Mouse (Mus musculus) myocyte (in vitro differentiated cells): ENCODE measurements around the gene Atp11a. TPM values are rescaled to one million over a fixed set of nuclear protein-coding genes. Genes with fewer than 3 reads are reported as not detected.

ENCODE experiments used
- H3K27me3 ChIP-seq: one replicate; pipeline ENCODE4 v1.6.1; 2011; ENCODE audit not compliant: control insufficient read depth, insufficient read depth, insufficient read length
- H3K36me3 ChIP-seq: one replicate; pipeline ENCODE4 v1.6.1; 2011; ENCODE audit not compliant: control insufficient read depth, insufficient read depth
- H3K4me2 ChIP-seq: one replicate; pipeline ENCODE4 v1.6.1; 2011; ENCODE audit warnings: low read depth, control low read depth
- H3K4me3 ChIP-seq: one replicate; pipeline ENCODE4 v1.5.1; 2011; ENCODE audit warnings: mild to moderate bottlenecking, control low read depth, moderate library complexity
- H3K79me2 ChIP-seq: one replicate; pipeline ENCODE4 v1.6.1; 2011; ENCODE audit not compliant: control insufficient read depth, insufficient read depth
- H3ac ChIP-seq: one replicate; pipeline ENCODE4 v1.6.1; 2011; ENCODE audit not compliant: control insufficient read depth, insufficient read length
- CEBPB ChIP-seq: IDR thresholded peaks from 2 replicates; pipeline ENCODE4 v1.6.1; 2011; ENCODE audit warnings: mild to moderate bottlenecking, moderate library complexity; ENCODE audit not compliant: poor library complexity, insufficient read depth, severe bottlenecking
- E2F4 ChIP-seq: IDR thresholded peaks from one replicate; pipeline ENCODE4 v1.6.1; 2011; ENCODE audit warnings: mild to moderate bottlenecking, control low read depth, moderate library complexity; ENCODE audit not compliant: insufficient read depth
- MAX ChIP-seq: IDR thresholded peaks from one replicate; pipeline ENCODE4 v1.6.1; 2011; ENCODE audit warnings: low read depth, mild to moderate bottlenecking, control low read depth
- MYOD1 ChIP-seq, 3 experiments: IDR thresholded peaks; one replicate each; pipeline ENCODE4 v1.6.1; 2011; ENCODE audit warnings: control low read depth in 2 of 3, low read depth in 2 of 3, mild to moderate bottlenecking in 2 of 3, moderate library complexity in 1 of 3; ENCODE audit not compliant: insufficient read length in 2 of 3, control insufficient read depth in 1 of 3
- MYOG ChIP-seq, 3 experiments: IDR thresholded peaks; one replicate each; pipeline ENCODE4 v1.6.1; 2011; ENCODE audit warnings: control low read depth in 2 of 3, low read depth in 2 of 3, mild to moderate bottlenecking in 2 of 3; ENCODE audit not compliant: insufficient read length in 2 of 3, control insufficient read depth in 1 of 3, insufficient read depth in 1 of 3
- POLR2A ChIP-seq: IDR thresholded peaks from one replicate; pipeline ENCODE4 v1.6.1; 2011; ENCODE audit warnings: low read depth, mild to moderate bottlenecking, control low read depth, moderate library complexity; ENCODE audit not compliant: insufficient read length
- POLR2AphosphoS2 ChIP-seq: IDR thresholded peaks from one replicate; pipeline ENCODE4 v1.6.1; 2011; ENCODE audit warnings: low read depth, control low read depth; ENCODE audit not compliant: insufficient read length
- REST ChIP-seq: IDR thresholded peaks from one replicate; pipeline ENCODE4 v1.6.1; 2011; ENCODE audit warnings: mild to moderate bottlenecking, control low read depth, moderate library complexity; ENCODE audit not compliant: insufficient read depth, insufficient read length
- SRF ChIP-seq: IDR thresholded peaks from one replicate; pipeline ENCODE4 v1.6.1; 2011; ENCODE audit warnings: low read depth; ENCODE audit not compliant: control insufficient read depth, insufficient read length
- TCF12 ChIP-seq: IDR thresholded peaks from one replicate; pipeline ENCODE4 v1.6.1; 2011; ENCODE audit warnings: mild to moderate bottlenecking, control low read depth; ENCODE audit not compliant: poor library complexity, insufficient read depth, severe bottlenecking
- TCF3 ChIP-seq: IDR thresholded peaks from one replicate; pipeline ENCODE4 v1.6.1; 2011; ENCODE audit warnings: low read depth, control low read depth; ENCODE audit not compliant: insufficient read length
- USF1 ChIP-seq: IDR thresholded peaks from one replicate; pipeline ENCODE4 v1.6.1; 2011; ENCODE audit warnings: low read depth, mild to moderate bottlenecking, control low read depth, moderate library complexity
- polyA plus RNA-seq: library from polyadenylated mRNA; unstranded; fragments of >200 nt; fragmentation: generic; extraction: Trizol; gene quantifications from one replicate; pipeline ENCODE4 v1.2.1, GENCODE M21; 2012; ENCODE audit warnings: missing spikeins

The Atp11a gene
- polyA plus RNA-seq, 1 experiment, result 13.8 TPM

DNA sequence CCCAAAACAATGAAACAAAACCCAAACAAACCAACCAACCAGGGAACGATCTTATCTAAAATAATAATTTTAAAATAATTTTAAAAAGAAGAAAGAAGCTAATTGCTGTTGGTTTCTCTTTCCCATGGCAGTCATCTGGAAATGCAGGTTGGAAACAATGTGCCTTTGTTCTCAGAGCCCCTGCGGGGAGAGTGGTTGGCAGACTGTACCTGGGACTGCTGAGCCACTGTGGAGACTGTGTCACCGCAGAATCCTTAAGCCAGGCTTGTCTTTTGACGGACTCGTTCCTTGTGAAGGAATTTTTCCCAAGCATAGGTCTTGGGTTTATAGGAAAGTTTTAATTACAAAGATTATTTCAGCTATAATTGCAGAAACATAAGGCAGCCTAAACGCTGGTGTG is 59.6 kb downstream of the Atp11a start:
- H3K4me3 ChIP-seq, result no peak overlapping the region
- H3K4me2 ChIP-seq, result no peak overlapping the region
- H3ac ChIP-seq, result no peak overlapping the region
- H3K79me2 ChIP-seq, result no peaks in the 10 kb centered on the region
- no peaks in the 10 kb centered on the region for H3K27me3 ChIP-seq
- H3K36me3 ChIP-seq, result peaks cover 8% of the 10 kb centered on the region
- no peak for TF ChIP-seq POLR2AphosphoS2
- no peak for TF ChIP-seq USF1
- no peak for TF ChIP-seq POLR2A
- no peak for TF ChIP-seq MYOD1 (IDR thresholded peaks at IDR 0.05; ENCODE audit: control insufficient read depth in 1 of 3, insufficient read length in 2 of 3, low read depth in 2 of 3)
- no peak for TF ChIP-seq TCF3
- TF ChIP-seq MAX, result no peak
- no peak for TF ChIP-seq SRF
- TF ChIP-seq E2F4, result no peak
- TF ChIP-seq MYOG (IDR thresholded peaks at IDR 0.05; ENCODE audit: control insufficient read depth in 1 of 3, insufficient read depth in 1 of 3, insufficient read length in 2 of 3, low read depth in 2 of 3), result no peak
- TF ChIP-seq TCF12, result no peak
- TF ChIP-seq REST, result no peak

DNA sequence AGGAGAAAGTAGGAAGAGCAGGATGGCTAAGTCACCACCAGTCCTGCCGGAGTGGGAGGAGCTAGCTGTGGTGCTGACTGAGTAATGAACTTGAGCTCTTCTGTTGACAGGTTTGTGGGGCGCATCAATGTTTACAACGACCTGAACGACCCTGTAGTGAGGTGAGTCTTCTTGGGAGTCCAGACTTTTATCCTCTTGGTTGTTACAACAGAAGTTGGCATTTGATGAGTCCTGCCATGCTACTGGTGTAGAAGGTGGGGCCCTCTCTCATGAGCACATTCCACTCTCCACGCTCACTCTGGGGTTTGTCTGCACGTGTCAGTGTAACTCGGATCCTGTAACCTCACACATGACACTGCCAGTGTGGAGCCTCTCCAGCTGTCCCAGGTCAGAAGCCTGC is 66.1 kb downstream of the Atp11a start:
- Histone ChIP-seq H3K4me2 (no peak overlapping the region), H3K27me3 (no peaks in the 10 kb centered on the region), H3ac (no peak overlapping the region), H3K4me3 (no peak overlapping the region), H3K36me3 (peaks cover 13% of the 10 kb centered on the region), H3K79me2 (no peaks in the 10 kb centered on the region)
- TF ChIP-seq POLR2AphosphoS2 (no peak), CEBPB (no peak), MAX (no peak), SRF (no peak), TCF3 (no peak), REST (no peak), MYOD1 (IDR thresholded peaks at IDR 0.05; ENCODE audit: control insufficient read depth in 1 of 3, insufficient read length in 2 of 3, low read depth in 2 of 3) (peak in 1 of 3 experiments; percentile 20), TCF12 (no peak), USF1 (no peak), E2F4 (no peak), MYOG (IDR thresholded peaks at IDR 0.05; ENCODE audit: control insufficient read depth in 1 of 3, insufficient read depth in 1 of 3, insufficient read length in 2 of 3, low read depth in 2 of 3) (peak in 1 of 3 experiments; percentile 70), POLR2A (no peak)

DNA sequence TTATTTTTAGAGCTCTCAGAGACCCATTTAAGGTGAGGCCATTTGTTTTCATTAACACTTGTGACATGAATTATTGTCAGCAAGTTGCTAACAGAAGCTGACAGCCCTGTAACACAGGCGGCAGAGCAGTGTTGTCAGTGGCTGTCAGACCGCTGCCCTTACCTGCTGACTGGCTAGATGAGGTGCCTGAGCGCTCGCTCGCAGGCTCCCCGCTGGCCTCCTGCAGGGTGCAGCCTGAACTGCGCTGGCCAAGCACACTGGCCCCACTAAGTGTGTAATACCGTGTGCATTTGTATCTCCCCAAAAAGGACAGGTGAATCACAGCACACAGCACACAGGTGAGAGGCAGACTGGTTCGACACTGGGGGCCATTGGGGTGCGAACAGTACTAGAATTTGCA is 67.7 kb downstream of the Atp11a start:
- no peak for TF ChIP-seq SRF
- no peak for TF ChIP-seq TCF12
- TF ChIP-seq CEBPB, result no peak
- TF ChIP-seq MAX, result no peak
- no peak for TF ChIP-seq USF1
- TF ChIP-seq MYOG (IDR thresholded peaks at IDR 0.05; ENCODE audit: control insufficient read depth in 1 of 3, insufficient read depth in 1 of 3, insufficient read length in 2 of 3, low read depth in 2 of 3), result no peak
- no peak for TF ChIP-seq MYOD1 (IDR thresholded peaks at IDR 0.05; ENCODE audit: control insufficient read depth in 1 of 3, insufficient read length in 2 of 3, low read depth in 2 of 3)
- TF ChIP-seq E2F4, result no peak
- TF ChIP-seq POLR2A, result no peak
- no peak for TF ChIP-seq REST
- no peak for TF ChIP-seq TCF3
- no peak for TF ChIP-seq POLR2AphosphoS2
- H3K79me2 ChIP-seq, result no peaks in the 10 kb centered on the region

DNA sequence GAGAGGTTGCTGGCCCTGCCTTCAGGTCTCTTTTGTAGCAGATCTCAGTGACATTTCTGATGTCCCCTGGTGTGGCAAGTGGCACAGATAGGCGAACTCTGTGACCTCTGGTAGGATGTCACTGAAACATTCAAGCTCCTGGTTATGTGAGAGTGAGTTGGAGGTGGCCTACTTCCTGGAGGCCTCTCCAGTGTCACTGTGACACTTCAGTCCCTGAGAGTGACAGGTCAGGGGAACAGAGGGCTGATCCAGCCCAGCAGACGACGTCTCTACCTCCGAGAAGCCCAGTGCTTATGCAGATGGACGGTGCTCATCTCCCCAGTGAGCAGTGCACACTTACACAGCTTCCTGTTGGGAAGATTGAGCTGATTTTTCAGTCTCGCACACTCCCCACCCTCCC is 68.4 kb downstream of the Atp11a start:
- no peak overlapping the region for H3K4me2 ChIP-seq
- H3K27me3 ChIP-seq, result no peaks in the 10 kb centered on the region
- H3K79me2 ChIP-seq, result no peaks in the 10 kb centered on the region
- peaks cover 11% of the 10 kb centered on the region for H3K36me3 ChIP-seq
- no peak overlapping the region for H3K4me3 ChIP-seq
- no peak overlapping the region for H3ac ChIP-seq
- TF ChIP-seq TCF3 (no peak), MYOG (IDR thresholded peaks at IDR 0.05; ENCODE audit: control insufficient read depth in 1 of 3, insufficient read depth in 1 of 3, insufficient read length in 2 of 3, low read depth in 2 of 3) (no peak), MAX (no peak), USF1 (no peak), TCF12 (no peak), CEBPB (no peak), POLR2AphosphoS2 (no peak), REST (no peak), POLR2A (no peak), MYOD1 (IDR thresholded peaks at IDR 0.05; ENCODE audit: control insufficient read depth in 1 of 3, insufficient read length in 2 of 3, low read depth in 2 of 3) (no peak), E2F4 (no peak), SRF (no peak)

More for the DNA sequence above, 67.7 kb downstream of the Atp11a start:
- no peak overlapping the region for H3K4me3 ChIP-seq
- H3K36me3 ChIP-seq, result peaks cover 8% of the 10 kb centered on the region
- H3K4me2 ChIP-seq, result no peak overlapping the region
- no peaks in the 10 kb centered on the region for H3K27me3 ChIP-seq
- H3ac ChIP-seq, result no peak overlapping the region
